Mouse (Mus musculus) cerebellum, postnatal 25 days (tissue): Measurements from ENCODE around the gene Cwc22.

Source experiments
- DNase-seq, 2 experiments: peaks; one replicate each; pipeline ENCODE4 v3.0.0; 2021; ENCODE audit warnings: mixed read lengths in 2 of 2

Gene Cwc22

GRCm38 (mm10) chr2:77923182-77923581 is 23.0 kb downstream of the Cwc22 start:
- DNase-seq: no peak

DNA sequence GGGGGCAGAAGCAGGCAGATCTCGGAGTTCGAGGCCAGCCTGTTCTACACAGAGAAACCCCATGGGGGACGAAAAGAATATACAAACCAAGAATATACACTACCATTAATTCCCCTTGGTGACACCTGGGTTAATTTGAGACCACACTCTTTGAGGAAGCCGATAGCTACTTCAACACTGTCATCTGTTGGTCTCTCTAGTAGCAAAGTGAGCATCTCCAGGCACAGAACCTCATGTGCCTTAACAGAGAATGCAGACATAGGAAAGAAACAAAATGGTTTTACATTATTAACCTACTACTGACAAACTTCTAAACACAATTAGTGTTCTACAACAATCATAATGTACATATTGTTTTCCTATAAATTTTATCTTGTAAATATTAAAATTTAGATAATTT is 24.9 kb downstream of the Cwc22 start:
- DNase-seq: no peak

GRCm38 (mm10) chr2:77920621-77921020 is 25.6 kb downstream of the Cwc22 start:
- no peak for DNase-seq

DNA sequence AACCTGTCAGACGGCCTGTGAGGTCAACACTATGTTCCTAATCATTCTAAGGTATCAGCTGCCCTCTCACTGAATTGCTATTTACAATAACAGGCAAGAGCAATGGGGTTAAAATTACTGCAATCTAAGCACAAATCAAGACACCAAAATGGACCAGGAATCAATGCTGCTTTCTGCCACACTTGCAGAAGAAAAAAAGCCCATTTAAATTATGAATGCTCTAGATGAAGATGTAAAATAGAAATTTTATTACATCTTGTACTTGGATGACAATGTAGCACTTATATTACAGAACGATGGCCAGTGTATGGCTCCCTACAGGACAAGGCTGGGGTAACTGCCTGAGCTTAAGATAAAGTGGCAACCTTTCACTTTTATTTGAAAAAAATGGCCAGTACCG is 27.7 kb downstream of the Cwc22 start:
- no peak for DNase-seq

DNA sequence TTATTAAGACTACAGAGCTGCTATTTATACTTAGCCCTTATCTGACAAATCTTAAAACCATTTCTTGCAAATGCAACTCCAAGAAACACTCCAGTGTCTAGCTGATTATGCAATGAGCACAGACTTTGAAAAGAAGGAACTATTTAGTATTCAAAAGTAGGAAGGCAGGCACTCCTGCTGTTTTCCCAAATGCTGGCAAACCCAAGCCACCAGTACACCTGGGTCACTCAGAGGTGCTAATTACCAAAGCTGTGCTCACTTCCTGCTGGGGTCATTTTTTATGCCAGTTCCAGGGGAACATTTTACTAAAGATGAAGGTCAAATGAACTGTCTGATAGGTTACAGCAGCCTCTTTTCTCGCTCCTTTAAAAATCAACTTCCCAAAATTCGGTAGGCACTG is 28.2 kb downstream of the Cwc22 start:
- peak; percentile 45 to 71 for DNase-seq

DNA sequence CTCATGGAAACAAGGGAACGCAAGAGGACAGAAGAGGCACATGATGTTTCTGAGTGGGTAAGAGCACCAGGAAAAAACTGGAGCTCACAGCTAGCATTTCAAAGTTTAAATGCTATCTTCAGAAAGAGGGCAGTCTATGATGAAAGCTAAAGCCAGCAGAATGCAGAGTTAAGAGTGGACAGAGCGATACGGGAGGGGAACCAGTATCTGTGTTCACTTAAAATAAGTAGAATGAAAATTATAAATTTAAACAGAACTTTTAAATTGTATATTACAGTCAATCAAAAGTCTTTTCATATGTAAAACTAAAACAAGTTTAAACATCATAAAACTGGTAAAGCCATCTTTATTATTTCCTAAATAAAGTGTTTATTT is 28.8 kb downstream of the Cwc22 start:
- DNase-seq: no peak

DNA sequence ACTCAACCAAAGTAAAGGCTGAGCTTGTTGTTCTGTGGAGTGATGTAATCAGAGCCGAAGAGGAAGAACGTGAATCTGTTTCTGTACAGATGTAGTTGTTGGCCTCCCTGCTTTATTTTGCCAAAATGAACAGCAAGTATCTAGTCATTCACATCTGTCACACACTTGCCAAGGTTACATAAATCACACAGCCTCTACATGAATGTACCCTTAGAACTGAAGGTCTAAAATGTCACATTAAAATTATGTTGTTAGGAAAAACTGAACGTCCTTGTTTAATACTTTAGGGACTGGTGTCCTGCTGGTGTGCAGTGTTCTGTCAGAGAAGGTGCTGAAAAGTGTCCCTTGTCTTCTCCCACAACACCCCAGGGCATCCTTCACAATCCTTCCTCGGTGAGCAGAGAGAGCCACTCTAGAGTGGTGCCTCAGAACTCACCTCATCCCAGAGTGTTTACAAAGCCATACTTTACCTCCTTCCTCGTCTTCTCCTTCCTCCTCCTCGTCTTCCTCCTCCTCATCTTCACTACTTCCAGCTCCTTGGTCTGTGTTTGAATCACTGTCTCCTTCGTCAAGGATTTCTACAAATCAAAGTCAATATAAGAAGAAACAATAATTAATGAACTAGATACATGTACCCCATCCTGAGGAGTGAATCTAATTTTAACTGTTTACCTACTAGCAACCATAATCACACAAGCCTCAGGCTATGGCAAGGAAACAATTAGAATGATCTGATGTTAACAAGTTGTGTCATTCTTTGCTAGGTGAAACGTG is 29.4 kb downstream of the Cwc22 start:
- DNase-seq: no peak

- DNase-seq: no peak
These were observed 31.0 kb downstream of the Cwc22 start for GRCm38 (mm10) chr2:77915187-77915586.

- peak; percentile 35 to 56 for DNase-seq
These were observed 32.5 kb downstream of the Cwc22 start for GRCm38 (mm10) chr2:77913628-77914027.

DNA sequence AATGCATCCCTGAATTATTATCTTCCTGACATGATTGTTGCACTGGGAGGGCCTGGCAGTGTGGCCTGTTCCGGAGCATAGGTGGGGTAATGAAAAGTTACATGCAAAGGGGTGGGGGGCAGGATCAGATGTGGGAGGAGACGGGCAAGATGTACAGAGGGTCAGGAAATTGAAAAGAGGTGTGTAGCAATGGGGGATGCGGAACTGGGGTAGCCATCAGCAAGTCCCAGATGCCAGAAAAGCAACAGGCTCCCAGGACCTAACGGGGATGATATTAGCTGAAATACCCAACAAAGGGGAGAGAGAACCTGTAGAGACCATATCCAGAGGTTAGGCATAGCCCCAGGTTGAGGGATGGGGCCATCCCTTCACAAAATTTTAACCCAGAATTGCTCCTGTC is 34.0 kb downstream of the Cwc22 start:
- no peak for DNase-seq

DNA sequence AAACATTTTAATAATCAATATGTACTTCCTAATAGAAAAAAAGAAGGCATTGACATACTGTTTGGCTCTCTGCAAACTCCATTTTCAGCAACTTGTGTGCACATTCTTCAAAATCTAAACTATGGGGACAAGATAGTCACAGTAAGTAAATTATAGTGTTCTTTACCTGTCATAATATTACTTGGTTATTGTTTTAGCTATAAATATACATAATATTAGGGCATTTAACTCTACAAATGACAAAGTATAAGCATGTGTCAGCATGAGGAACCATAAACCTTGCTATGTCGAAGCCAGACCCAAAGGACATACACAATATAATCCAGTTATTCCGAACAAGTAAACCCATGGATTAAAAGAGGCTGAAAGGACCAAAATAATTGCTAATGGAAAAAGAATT is 34.7 kb downstream of the Cwc22 start:
- no peak for DNase-seq

- DNase-seq: no peak
These were observed 36.0 kb downstream of the Cwc22 start for GRCm38 (mm10) chr2:77910216-77910615.

DNA sequence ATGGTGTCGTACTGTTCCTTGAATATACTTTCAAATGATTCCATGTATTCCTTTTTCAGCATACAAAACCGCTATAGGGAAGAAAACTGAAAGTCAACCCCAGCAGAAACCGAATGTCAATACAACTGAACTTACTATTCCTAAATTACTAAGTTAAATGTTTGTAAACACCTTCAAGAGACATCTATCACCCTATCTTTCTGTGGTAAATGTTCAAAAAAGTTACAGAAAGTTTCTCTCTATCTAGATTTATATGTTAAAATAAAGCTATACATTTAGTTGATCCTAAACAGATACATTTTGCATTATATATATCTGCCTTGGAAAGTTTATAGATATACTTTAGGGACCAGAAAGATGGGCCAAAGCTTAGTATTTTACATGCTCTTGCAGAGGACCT is 39.0 kb downstream of the Cwc22 start:
- DNase-seq: no peak

DNA sequence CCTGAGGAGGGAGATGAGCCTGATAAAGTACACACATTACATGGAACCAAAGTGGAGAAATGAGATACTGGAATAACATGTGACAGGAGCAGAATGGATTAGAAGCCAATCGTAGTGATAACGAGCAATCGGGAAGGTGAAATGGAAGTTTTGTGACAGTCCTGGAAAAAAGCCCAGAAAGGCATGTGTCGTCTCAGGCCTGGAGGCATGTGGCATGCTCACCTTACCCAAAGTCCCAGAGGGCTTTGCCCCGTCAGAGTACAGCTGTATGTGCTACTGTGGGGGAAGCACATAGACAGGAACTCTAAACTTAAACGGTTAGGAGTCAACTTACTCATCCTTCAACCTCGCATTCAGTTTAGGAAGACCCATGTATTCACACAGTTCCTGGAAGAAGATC is 41.2 kb downstream of the Cwc22 start:
- DNase-seq: no peak

GRCm38 (mm10) chr2:77904495-77904894 is 41.7 kb downstream of the Cwc22 start:
- no peak for DNase-seq

DNA sequence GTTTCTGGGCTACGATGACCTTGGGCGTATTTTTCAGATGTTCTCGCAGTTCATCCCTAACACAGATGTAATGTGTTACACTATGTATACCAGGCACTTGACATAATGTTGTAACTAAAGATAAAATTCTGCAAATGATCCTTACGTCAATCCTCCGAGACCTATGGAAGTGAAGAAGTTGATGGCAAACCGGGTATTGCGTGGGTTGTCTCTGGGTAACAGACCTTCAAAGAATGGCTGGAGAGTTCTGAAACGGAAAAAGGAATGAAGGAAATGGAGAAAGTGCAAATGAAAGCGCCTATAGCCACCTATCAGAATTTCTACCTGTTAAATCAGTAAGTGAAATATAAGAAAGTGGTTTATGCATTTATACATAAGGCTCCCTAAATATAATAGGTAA is 42.2 kb downstream of the Cwc22 start:
- no peak for DNase-seq

GRCm38 (mm10) chr2:77903098-77903497 is 43.1 kb downstream of the Cwc22 start:
- DNase-seq: no peak

DNA sequence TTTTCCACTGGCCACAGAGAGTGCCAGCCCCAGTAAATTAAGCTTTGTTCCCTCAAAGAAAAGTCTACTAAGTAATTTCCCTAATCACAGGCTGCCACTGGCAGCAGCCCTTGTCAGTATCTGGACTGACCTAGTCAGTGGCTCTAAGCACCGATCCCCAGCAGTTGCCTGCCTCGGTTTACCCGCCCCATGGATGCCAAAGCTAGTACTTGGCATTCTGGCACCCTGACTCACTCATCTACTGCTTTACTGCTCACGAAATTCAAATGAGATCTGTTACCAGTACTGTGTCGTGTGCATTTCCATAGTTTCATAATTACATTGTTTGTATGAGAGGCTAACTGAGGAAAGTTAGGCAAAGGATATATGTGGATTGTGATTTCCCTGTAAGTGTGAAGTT is 44.9 kb downstream of the Cwc22 start:
- no peak for DNase-seq

DNA sequence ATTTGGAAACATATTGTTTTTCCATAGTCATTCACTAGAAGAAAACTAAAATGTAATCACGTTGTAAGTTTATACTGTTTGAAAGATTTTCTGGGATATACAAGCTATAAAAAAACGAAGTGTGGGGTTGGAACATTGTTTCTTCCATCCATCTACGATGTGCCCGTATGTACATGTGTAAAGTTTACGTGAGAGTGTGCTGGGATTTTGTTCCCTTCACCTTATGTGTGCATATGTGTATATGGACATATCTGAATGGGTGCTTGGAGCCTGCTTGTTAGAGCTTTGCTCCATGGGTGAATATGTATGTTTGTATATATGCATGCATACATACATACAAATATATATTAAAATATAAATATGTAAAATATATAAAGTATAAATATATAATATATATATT is 45.4 kb downstream of the Cwc22 start:
- no peak for DNase-seq

GRCm38 (mm10) chr2:77900111-77900510 is 46.1 kb downstream of the Cwc22 start:
- no peak for DNase-seq

DNA sequence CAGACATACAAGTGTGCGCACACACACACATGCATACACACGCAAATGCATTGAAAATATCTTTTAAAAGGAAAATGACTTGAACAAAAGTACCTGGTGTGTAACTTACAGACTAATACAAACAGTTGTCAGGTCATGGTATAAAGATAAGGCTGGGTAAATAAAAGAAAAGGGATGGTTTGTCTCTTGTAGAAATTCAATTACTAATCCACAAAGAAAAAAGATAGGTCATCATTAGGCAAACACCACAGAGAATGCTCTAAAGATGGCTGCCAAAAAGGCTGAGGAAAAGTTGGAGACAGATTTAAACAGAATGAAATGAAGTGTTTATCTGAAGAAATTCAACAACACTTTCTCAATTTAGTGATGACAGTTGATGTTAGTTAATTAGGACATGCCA is 47.7 kb downstream of the Cwc22 start:
- no peak for DNase-seq

DNA sequence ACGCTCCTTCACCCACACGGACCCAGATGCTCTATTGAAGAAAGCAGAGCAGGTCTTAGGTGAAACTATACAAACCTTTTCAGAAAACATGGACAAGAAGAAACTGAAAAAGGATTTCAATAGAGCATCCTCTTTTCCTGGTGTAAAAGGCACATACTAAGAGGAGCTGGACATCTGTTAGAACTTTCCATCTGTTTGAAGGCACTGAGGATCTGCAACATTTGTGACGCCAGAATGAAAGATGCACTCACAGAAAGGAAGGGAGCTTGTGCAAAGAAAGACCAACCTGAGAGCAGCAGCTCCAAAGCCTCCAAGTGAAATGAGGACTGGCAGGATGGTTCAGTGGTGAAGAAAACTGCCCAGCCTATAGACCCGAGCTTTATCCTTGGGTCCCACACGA is 48.2 kb downstream of the Cwc22 start:
- no peak for DNase-seq

DNA sequence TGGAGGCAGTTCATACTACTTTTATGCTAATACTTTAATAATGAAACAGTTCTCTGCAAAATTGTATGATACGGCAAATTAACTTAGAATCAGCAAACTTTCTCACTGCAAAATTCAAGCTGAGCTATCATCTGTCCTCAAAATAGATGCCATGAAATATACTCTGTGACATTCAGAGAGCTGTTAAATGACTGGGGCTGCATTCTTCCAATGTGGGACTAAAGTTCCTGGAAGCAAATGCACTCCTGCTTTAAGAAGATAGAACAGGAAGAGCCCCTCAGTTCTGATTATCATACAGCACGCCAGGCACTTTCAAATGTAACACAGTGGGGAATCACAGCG is 48.6 kb downstream of the Cwc22 start:
- no peak for DNase-seq

DNA sequence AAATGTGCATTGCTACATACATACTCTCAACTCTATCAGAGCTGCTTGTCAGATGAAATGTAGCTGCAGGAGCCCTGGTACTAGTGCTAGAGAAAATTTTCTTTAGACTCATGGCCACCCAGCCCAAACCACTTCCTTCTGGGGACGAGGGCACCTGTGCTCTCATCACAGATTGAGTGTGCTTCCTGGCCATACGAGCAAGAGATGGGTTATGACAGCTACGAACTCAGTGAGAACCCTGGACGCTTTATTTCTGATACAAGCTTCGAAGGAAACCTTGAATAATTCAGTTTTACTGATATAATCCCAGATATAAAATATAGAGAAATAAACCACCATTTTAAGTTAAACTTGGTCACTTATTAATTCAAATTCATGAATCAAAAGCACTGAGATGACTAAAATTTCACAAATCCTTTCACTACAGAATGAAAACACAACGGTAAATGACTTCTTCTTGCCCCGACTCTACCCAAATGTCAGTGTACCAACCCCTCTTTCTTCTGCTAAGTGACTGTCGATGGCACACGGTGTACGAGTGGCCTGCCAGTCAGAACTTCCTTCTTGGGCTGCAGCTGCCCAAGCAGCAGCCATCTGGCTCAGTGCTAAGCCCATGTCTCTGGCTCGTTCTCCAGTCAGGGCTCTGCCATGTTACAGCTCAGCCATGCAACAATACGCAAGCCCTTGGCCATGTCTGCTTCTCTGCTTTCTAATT is 49.2 kb downstream of the Cwc22 start:
- peak; percentile 54 to 66 for DNase-seq
